Mouse (Mus musculus) spleen, adult 2 months (tissue): ENCODE measurements at regions not wholly inside any gene's neighbourhood (a gene's known extent, or its start where the extent isn't known, plus 50 kb on each side); places are given as distances from the start of the nearest gene placed in this dataset.

ENCODE experiments used
- CTCF ChIP-seq: fragments of 200-500 bp; IDR thresholded peaks from 2 replicates; pipeline ENCODE4 v1.5.1; 2011; ENCODE audit warnings: mild to moderate bottlenecking, inconsistent platforms; ENCODE audit not compliant: insufficient read depth, insufficient read length, insufficient replicate concordance; ENCODE audit errors: extremely low read depth
- POLR2A ChIP-seq: fragments of 200-500 bp; IDR thresholded peaks from 2 replicates; pipeline ENCODE4 v1.6.1; 2011; ENCODE audit warnings: low read depth, low read length, inconsistent platforms

- TF ChIP-seq CTCF (peak; percentile 11; the same call in 1 of the 2 replicates), POLR2A (no peak)
These were observed 113.9 kb downstream of the Ndufa4 start for GRCm38 (mm10) chr6:11793366-11793765.
